Mouse (Mus musculus): ENCODE data around the gene Dbn1. TPM values are rescaled to one million over a fixed set of nuclear protein-coding genes. Genes with fewer than 3 reads are reported as not detected.

Dbn1 gene
- polyA plus RNA-seq, 1 experiment from 2014 or later, result 109 TPM

GRCm38 (mm10) chr13:55506697-55507096, 18.8 kb upstream of the Dbn1 start:
- H3K27ac ChIP-seq, result no peak overlapping the region
- no peaks in the 10 kb centered on the region for H3K9me3 ChIP-seq
- 89% methylated on average over 10 of the region's 10 CpGs for WGBS
- no peak overlapping the region for H3K9ac ChIP-seq
- H3K36me3 ChIP-seq, result peaks cover 45% of the 10 kb centered on the region
- peaks cover 18% of the 10 kb centered on the region for H3K4me1 ChIP-seq (replicated peaks)
- H3K4me2 ChIP-seq (replicated peaks), result no peak overlapping the region
- no peak for ATAC-seq
- no peaks in the 10 kb centered on the region for H3K27me3 ChIP-seq (replicated peaks)
- H3K4me3 ChIP-seq (replicated peaks), result no peak overlapping the region

- no peak for ATAC-seq
- WGBS, result 92% methylated on average over 9 of the region's 9 CpGs
- Histone ChIP-seq H3K4me1 (replicated peaks) (peaks cover 9% of the 10 kb centered on the region), H3K4me2 (replicated peaks) (no peak overlapping the region), H3K9me3 (no peaks in the 10 kb centered on the region), H3K9ac (no peak overlapping the region), H3K27ac (no peak overlapping the region), H3K27me3 (replicated peaks) (no peaks in the 10 kb centered on the region), H3K36me3 (peaks cover 45% of the 10 kb centered on the region), H3K4me3 (replicated peaks) (no peak overlapping the region)
These were observed 17.9 kb upstream of the Dbn1 start for GRCm38 (mm10) chr13:55505810-55506209.

GRCm38 (mm10) chr13:55504390-55504789, 16.5 kb upstream of the Dbn1 start:
- H3K4me2 ChIP-seq (replicated peaks), result no peak overlapping the region
- no peak for ATAC-seq
- H3K36me3 ChIP-seq, result peaks cover 45% of the 10 kb centered on the region

DNA sequence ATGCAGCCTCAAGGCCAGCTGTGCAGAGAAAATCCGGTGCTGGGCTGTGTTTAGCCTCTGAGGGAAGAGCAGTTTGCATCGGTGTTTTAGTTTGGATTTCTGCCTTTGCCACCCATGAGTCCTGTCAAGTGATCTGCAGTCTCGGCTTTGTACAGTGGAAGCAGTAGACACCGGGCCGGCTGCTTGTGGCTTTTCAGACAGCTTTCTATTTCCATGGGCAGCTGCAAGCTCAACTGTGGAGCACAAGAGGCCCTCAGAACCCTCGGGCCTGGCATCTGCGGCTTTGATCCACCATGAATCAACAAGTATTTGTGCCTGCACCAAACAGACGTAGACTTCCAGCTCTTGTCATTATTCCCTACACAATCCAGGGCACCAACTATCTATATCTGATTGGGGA, 14.5 kb upstream of the Dbn1 start:
- Histone ChIP-seq H3K4me3 (replicated peaks) (no peak overlapping the region), H3K9me3 (no peaks in the 10 kb centered on the region), H3K9ac (no peak overlapping the region), H3K4me1 (replicated peaks) (no peaks in the 10 kb centered on the region), H3K27ac (no peak overlapping the region), H3K36me3 (peaks cover 36% of the 10 kb centered on the region), H3K4me2 (replicated peaks) (no peak overlapping the region), H3K27me3 (replicated peaks) (no peaks in the 10 kb centered on the region)
- no peak for ATAC-seq
- 88% methylated on average over 8 of the region's 8 CpGs for WGBS

More at GRCm38 (mm10) chr13:55504390-55504789, 16.5 kb upstream of the Dbn1 start:
- WGBS, result 89% methylated on average over 5 of the region's 5 CpGs
- Histone ChIP-seq H3K4me3 (replicated peaks) (no peak overlapping the region), H3K9me3 (no peaks in the 10 kb centered on the region), H3K27ac (no peak overlapping the region), H3K4me1 (replicated peaks) (no peaks in the 10 kb centered on the region), H3K27me3 (replicated peaks) (no peaks in the 10 kb centered on the region), H3K9ac (no peak overlapping the region)

- 68% methylated on average over 10 of the region's 10 CpGs for WGBS
- no peaks in the 10 kb centered on the region for H3K9me3 ChIP-seq
- no peaks in the 10 kb centered on the region for H3K27me3 ChIP-seq (replicated peaks)
- H3K4me3 ChIP-seq (replicated peaks), result no peak overlapping the region
- H3K9ac ChIP-seq, result no peak overlapping the region
- H3K4me2 ChIP-seq (replicated peaks), result no peak overlapping the region
- no peak overlapping the region for H3K27ac ChIP-seq
- H3K36me3 ChIP-seq, result peaks cover 27% of the 10 kb centered on the region
- peaks cover 5% of the 10 kb centered on the region; the same call in 1 of the 2 replicates for H3K4me1 ChIP-seq (replicated peaks)
- ATAC-seq, result no peak
These were observed 12.7 kb upstream of the Dbn1 start for GRCm38 (mm10) chr13:55500575-55500974.

DNA sequence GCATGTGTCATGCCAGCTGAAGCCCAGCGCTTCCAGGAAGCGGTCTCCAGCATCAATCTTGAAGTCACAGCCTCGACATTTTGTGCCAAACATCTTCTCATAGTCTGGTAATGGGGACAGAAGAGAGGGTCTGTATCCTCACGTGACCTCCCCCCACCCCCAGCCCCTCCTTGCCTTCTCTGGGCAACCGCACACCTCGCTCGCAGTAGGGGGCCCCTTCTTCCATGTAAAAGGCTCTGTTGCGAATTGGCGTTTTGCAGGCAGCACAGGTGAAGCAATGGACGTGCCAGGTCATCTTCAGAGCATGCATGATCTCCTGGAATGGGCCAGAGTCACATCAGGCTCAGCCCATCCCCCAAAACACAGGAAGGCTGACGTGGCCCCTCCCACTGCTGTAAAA, 11.0 kb upstream of the Dbn1 start:
- Histone ChIP-seq H3K4me1 (replicated peaks) (peaks cover 15% of the 10 kb centered on the region), H3K27me3 (replicated peaks) (no peaks in the 10 kb centered on the region; the same call in 1 of the 2 replicates), H3K9ac (no peak overlapping the region), H3K4me2 (replicated peaks) (no peak overlapping the region), H3K9me3 (no peaks in the 10 kb centered on the region), H3K27ac (no peak overlapping the region), H3K36me3 (peaks cover 13% of the 10 kb centered on the region; the same call in 1 of the 2 replicates), H3K4me3 (replicated peaks) (no peak overlapping the region)
- 56% methylated on average over 11 of the region's 11 CpGs for WGBS
- ATAC-seq, result no peak

GRCm38 (mm10) chr13:55496661-55497060, 8.8 kb upstream of the Dbn1 start:
- no peak overlapping the region for H3K4me2 ChIP-seq (replicated peaks)
- no peaks in the 10 kb centered on the region; the same call in 1 of the 2 replicates for H3K27me3 ChIP-seq (replicated peaks)
- H3K27ac ChIP-seq, result no peak overlapping the region
- H3K4me3 ChIP-seq (replicated peaks), result no peak overlapping the region
- no peak for ATAC-seq
- no peak overlapping the region for H3K9ac ChIP-seq
- H3K36me3 ChIP-seq, result no peaks in the 10 kb centered on the region; the same call in 1 of the 2 replicates
- 78% methylated on average over 6 of the region's 6 CpGs for WGBS
- H3K9me3 ChIP-seq, result no peaks in the 10 kb centered on the region
- peaks cover 15% of the 10 kb centered on the region for H3K4me1 ChIP-seq (replicated peaks)

- Histone ChIP-seq H3K27ac (no peak overlapping the region), H3K27me3 (replicated peaks) (no peaks in the 10 kb centered on the region; the same call in 1 of the 2 replicates), H3K4me1 (replicated peaks) (peaks cover 15% of the 10 kb centered on the region), H3K9me3 (no peaks in the 10 kb centered on the region), H3K36me3 (no peaks in the 10 kb centered on the region; the same call in 1 of the 2 replicates), H3K4me3 (replicated peaks) (no peak overlapping the region), H3K4me2 (replicated peaks) (no peak overlapping the region; the same call in 1 of the 2 replicates), H3K9ac (no peak overlapping the region)
- 46% methylated on average over 4 of the region's 4 CpGs for WGBS
- no peak for ATAC-seq
These were observed 7.8 kb upstream of the Dbn1 start for GRCm38 (mm10) chr13:55495702-55496101.

DNA sequence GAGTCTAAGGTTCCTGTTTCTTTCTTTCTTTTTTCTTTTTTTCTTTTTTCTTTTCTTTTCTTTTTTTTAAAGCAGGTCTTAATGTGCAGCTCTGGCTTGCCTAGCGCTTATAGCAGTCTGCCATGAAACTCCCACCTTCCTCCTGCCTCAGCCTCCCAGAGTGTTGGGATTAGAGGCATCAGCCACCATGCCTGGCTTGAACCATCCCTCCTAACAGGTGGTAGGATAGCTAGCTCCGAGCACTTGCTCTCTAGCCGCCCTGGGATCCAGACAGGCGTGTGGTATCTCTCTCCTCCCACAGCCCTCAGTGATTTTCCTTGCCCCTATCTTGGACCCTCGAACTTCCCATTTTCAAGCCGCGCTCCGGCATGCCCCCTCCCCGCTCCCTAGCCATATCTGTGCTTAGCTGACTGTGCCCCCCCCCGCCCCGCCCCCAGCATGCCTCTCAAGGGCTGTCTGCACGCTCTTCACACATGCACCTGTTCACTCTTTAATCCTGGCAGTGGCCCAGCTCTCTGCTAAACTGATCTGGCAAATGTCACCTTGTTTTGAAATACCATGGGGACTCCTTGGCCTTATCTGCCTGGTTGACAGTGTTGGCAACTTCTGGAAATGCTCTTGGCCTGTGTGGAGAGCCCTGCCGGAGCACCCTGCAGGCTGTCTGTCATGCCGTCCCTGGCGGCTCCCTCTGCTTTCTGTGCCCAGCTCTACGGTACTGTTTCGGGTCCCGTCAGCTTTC, 7.1 kb upstream of the Dbn1 start:
- Histone ChIP-seq H3K27me3 (replicated peaks) (no peaks in the 10 kb centered on the region; the same call in 1 of the 2 replicates), H3K9me3 (no peaks in the 10 kb centered on the region), H3K9ac (no peak overlapping the region), H3K27ac (no peak overlapping the region), H3K36me3 (no peaks in the 10 kb centered on the region; the same call in 1 of the 2 replicates), H3K4me2 (replicated peaks) (0 out of 2 replicates have a peak overlapping the region, but pooled peaks have one; percentile 3), H3K4me1 (replicated peaks) (peaks cover 15% of the 10 kb centered on the region), H3K4me3 (replicated peaks) (no peak overlapping the region)
- WGBS, result 18% methylated on average over 18 of the region's 18 CpGs
- peak; percentile 56 for ATAC-seq

DNA sequence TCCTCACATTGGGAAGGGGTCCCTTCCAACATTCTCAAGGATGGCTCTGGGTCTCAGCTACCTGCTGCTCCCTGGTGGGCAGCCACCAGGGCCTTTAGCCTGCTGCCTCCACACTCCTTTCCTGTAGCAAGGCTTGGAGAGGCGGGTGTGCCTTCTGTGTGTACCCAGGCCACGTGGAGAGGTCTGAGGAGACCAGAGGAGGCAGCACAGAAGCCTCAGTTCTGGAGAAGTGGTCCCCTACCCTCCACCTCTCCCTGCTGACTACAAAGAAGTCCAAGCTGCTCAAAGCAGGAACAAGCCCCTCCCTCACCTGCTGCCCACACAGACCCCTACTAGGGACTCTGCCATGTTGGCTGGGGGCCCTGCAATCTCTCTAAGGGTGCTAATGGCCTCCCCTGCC, 6.3 kb upstream of the Dbn1 start:
- no peaks in the 10 kb centered on the region for H3K9me3 ChIP-seq
- ATAC-seq, result no peak
- WGBS, result 29% methylated on average over 2 of the region's 2 CpGs
- peaks cover 15% of the 10 kb centered on the region for H3K4me1 ChIP-seq (replicated peaks)
- H3K4me2 ChIP-seq (replicated peaks), result no peak overlapping the region
- no peaks in the 10 kb centered on the region for H3K36me3 ChIP-seq
- H3K9ac ChIP-seq, result no peak overlapping the region
- H3K27ac ChIP-seq, result no peak overlapping the region
- H3K27me3 ChIP-seq (replicated peaks), result no peaks in the 10 kb centered on the region; the same call in 1 of the 2 replicates
- H3K4me3 ChIP-seq (replicated peaks), result no peak overlapping the region

GRCm38 (mm10) chr13:55486916-55487577, 864 bp downstream of the Dbn1 start:
- under 1% methylated on average over 21 of the region's 29 CpGs for WGBS
- peak overlapping the region; percentile 96 for H3K9ac ChIP-seq
- H3K4me1 ChIP-seq (replicated peaks), result peaks cover 57% of the 10 kb centered on the region
- peak overlapping the region; percentile 82 for H3K4me2 ChIP-seq (replicated peaks)
- H3K9me3 ChIP-seq, result no peaks in the 10 kb centered on the region
- peak overlapping the region; percentile 83 for H3K27ac ChIP-seq
- peak; percentile 66 for ATAC-seq
- peak overlapping the region; percentile 73 for H3K4me3 ChIP-seq (replicated peaks)
- H3K36me3 ChIP-seq, result 0 out of 2 replicates have a peak, but pooled peaks cover 2% of the 10 kb centered on the region
- H3K27me3 ChIP-seq (replicated peaks), result no peaks in the 10 kb centered on the region

DNA sequence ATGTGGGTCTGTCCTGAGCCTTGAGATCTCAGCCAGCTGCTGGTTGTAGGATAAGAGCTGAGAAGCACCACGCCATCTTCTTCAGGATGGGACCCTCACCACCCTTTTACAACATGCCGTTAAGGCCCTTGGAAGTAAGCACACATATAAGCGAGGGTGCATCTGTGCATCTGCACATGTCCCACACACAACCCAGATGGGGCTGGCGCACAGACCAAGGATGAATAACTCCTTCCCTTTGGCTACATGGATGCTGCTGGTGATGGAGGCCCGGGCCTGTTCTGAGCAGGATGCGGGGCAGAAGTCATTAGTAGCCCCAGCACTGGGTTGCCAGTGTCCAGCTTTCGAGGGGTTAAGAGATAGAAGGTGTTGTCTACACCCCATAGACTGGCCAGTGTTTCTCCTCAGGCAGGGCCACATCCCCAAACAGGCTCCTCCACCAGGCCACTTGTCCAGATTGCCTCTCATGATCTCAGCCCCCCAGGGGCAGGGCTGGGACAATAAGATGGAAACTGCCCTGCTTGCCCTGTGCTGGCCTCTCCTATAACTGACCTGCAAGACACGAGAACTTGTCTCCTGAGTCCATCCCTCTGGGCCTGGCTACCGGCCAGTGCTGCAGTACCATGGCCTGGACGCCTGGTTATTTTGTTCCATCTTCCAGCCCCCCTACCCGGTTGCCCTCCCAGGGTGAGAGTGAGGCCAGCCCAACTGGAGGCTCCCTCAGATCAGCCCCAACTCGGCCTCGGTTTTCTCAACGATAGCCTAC, 1.7 kb downstream of the Dbn1 start:
- Histone ChIP-seq H3K4me3 (replicated peaks) (peak overlapping the region; percentile 73), H3K27ac (peak overlapping the region; percentile 83; the same call in 1 of the 2 replicates), H3K9me3 (no peaks in the 10 kb centered on the region), H3K27me3 (replicated peaks) (no peaks in the 10 kb centered on the region), H3K36me3 (0 out of 2 replicates have a peak, but pooled peaks cover 6% of the 10 kb centered on the region), H3K4me1 (replicated peaks) (peaks cover 57% of the 10 kb centered on the region), H3K9ac (peak overlapping the region; percentile 96), H3K4me2 (replicated peaks) (peak overlapping the region; percentile 82)
- WGBS, result 41% methylated on average over 14 of the region's 14 CpGs
- ATAC-seq, result no peak

All from intestine, embryonic 15.5 days (tissue).